Mouse (Mus musculus) ovary, postnatal 36 days (tissue): ENCODE results near the gene Sltm.
"Not testable (repeated sequence)": the region's sequence is repeated elsewhere in the genome, so short reads cannot be mapped to it uniquely, and the experiment has no call there.

Experiments used
- DNase-seq: peaks from one replicate; pipeline ENCODE4 v3.0.0; 2022; ENCODE audit warnings: low spot score, mixed read lengths

Gene Sltm

GRCm38 (mm10) chr9:70542305-70543041 lies at the start of gene Sltm:
Gene Sltm, plus strand, starts transcription at chr9:70542754.
- DNase-seq: peak; percentile 100

- no peak for DNase-seq
Measured at GRCm38 (mm10) chr9:70493038-70493437, 49.5 kb upstream of the Sltm start.

- no peak for DNase-seq
Measured at GRCm38 (mm10) chr9:70496990-70497389, 45.6 kb upstream of the Sltm start.

- DNase-seq: no peak
Measured at GRCm38 (mm10) chr9:70502284-70503014, 40.1 kb upstream of the Sltm start.

GRCm38 (mm10) chr9:70503015-70503603 lies 39.4 kb upstream of the Sltm start:
- peak; percentile 67 for DNase-seq

- peak; percentile 97 for DNase-seq
Measured at GRCm38 (mm10) chr9:70503626-70504041, 38.9 kb upstream of the Sltm start, which contains the start of gene Rnf111. Gene Rnf111, minus strand, starts transcription at chr9:70503725.

GRCm38 (mm10) chr9:70506186-70506585 lies 36.4 kb upstream of the Sltm start:
- DNase-seq: no peak

GRCm38 (mm10) chr9:70506787-70507186 lies 35.8 kb upstream of the Sltm start:
- DNase-seq: no peak

GRCm38 (mm10) chr9:70509906-70510525 lies 32.5 kb upstream of the Sltm start:
- DNase-seq: peak; percentile 18

- DNase-seq: no peak
Measured at GRCm38 (mm10) chr9:70510998-70511583, 31.5 kb upstream of the Sltm start.

- DNase-seq: no peak
Measured at GRCm38 (mm10) chr9:70511681-70512080, 30.9 kb upstream of the Sltm start.

- no peak for DNase-seq
Measured at GRCm38 (mm10) chr9:70520651-70521050, 21.9 kb upstream of the Sltm start.

GRCm38 (mm10) chr9:70523813-70524212 lies 18.7 kb upstream of the Sltm start:
- no peak for DNase-seq

GRCm38 (mm10) chr9:70524366-70524765 lies 18.2 kb upstream of the Sltm start:
- no peak for DNase-seq

GRCm38 (mm10) chr9:70533328-70533727 lies 9.2 kb upstream of the Sltm start:
- no peak for DNase-seq

- no peak for DNase-seq
Measured at GRCm38 (mm10) chr9:70541584-70541983, 970 bp upstream of the Sltm start.

GRCm38 (mm10) chr9:70543048-70543880 lies 710 bp downstream of the Sltm start:
- no peak for DNase-seq

- no peak for DNase-seq
Measured at GRCm38 (mm10) chr9:70543985-70544384, 1.4 kb downstream of the Sltm start.

- DNase-seq: no peak
Measured at GRCm38 (mm10) chr9:70544831-70545230, 2.3 kb downstream of the Sltm start.

- not testable (repeated sequence) for DNase-seq
Measured at GRCm38 (mm10) chr9:70546576-70546975, 4.0 kb downstream of the Sltm start.

- no peak for DNase-seq
Measured at GRCm38 (mm10) chr9:70548304-70548703, 5.8 kb downstream of the Sltm start.
